Comparison of ENCODE assay signal across 11 mouse cellular contexts in genomic region chr17:28211921-28212341, GRCm38 (mm10). TPM values are rescaled to one million over a fixed set of nuclear protein-coding genes. Genes with fewer than 3 reads are reported as not detected.
A peak's percentile ranks its signal among the peaks of the same experiment; 100 is the strongest.
DNase-seq lines count a peak whose midpoint lies in the region; ATAC-seq lines count a peak whose summit lies in the region.
"Had no signal": no experiment of that assay in that cellular context is flagged by ENCODE, and none has a peak within 500 bp of the region (broad histone marks: within the 10 kb centered on the region; RNA-seq: fewer than 3 reads in every experiment).

No protein-coding gene starts in this region.

- H3K9ac ChIP-seq in limb, embryonic 12.5 days (replicated peaks) = 0 out of 2 replicates have a peak overlapping the region, but pooled peaks have one; percentile 2
- no peak overlapping the region for H3K9ac ChIP-seq in forebrain, embryonic 15.5 days (replicated peaks)
- H3K9ac ChIP-seq in kidney, embryonic 14.5 days (ENCODE audit: low read depth, low read length) = no peak overlapping the region; the same call in 1 of the 2 replicates
- H3K9ac ChIP-seq: midbrain, embryonic 12.5 days had no signal

- H3K9me3 ChIP-seq in limb, embryonic 12.5 days = no peaks in the 10 kb centered on the region
- no peaks in the 10 kb centered on the region for H3K9me3 ChIP-seq in forebrain, embryonic 15.5 days
- H3K9me3 ChIP-seq in kidney, embryonic 14.5 days (ENCODE audit: control insufficient read depth, low read length) = no peaks in the 10 kb centered on the region
- H3K9me3 ChIP-seq: midbrain, embryonic 12.5 days had no signal

- DNase-seq in B cell, adult 2 months = peak; percentile 80 to 86
- DNase-seq in ES-CJ7 (ENCODE audit: low read depth, low spot score) = peak; percentile 52
- peak; percentile 47 for DNase-seq in spleen, adult 12 weeks (ENCODE audit: low spot score)
- DNase-seq in right cerebral cortex, postnatal 10 days (ENCODE audit: low spot score in 2 of 2) = no peak
- DNase-seq in c-Kit-positive CD71-positive TER-119-positive erythroid progenitor cells, embryonic 14.5 days (ENCODE audit: low spot score) = no peak
- DNase-seq: cerebellum, adult 11 months had no signal

- WGBS in limb, embryonic 12.5 days = 66% methylated on average over 6 of the region's 6 CpGs
- WGBS in forebrain, embryonic 15.5 days = 76% methylated on average over 6 of the region's 6 CpGs
- WGBS in kidney, embryonic 14.5 days = 62% methylated on average over 6 of the region's 6 CpGs

- H3K4me2 ChIP-seq in limb, embryonic 12.5 days = no peak overlapping the region
- no peak overlapping the region for H3K4me2 ChIP-seq in forebrain, embryonic 15.5 days (replicated peaks)
- no peak overlapping the region for H3K4me2 ChIP-seq in kidney, embryonic 14.5 days (replicated peaks; ENCODE audit: low read depth, low read length)
- H3K4me2 ChIP-seq: midbrain, embryonic 12.5 days had no signal

- no peak overlapping the region for H3K4me3 ChIP-seq in limb, embryonic 12.5 days (replicated peaks)
- H3K4me3 ChIP-seq in forebrain, embryonic 15.5 days = no peak overlapping the region
- H3K4me3 ChIP-seq in kidney, embryonic 14.5 days (ENCODE audit: low read length) = no peak overlapping the region
- H3K4me3 ChIP-seq: left cerebral cortex, adult 2 months; midbrain, embryonic 12.5 days had no signal

- peaks cover 28% of the 10 kb centered on the region for H3K4me1 ChIP-seq in limb, embryonic 12.5 days (replicated peaks)
- no peaks in the 10 kb centered on the region for H3K4me1 ChIP-seq in forebrain, embryonic 15.5 days
- H3K4me1 ChIP-seq in kidney, embryonic 14.5 days (ENCODE audit: control insufficient read depth, insufficient read depth, low read length) = peaks cover 15% of the 10 kb centered on the region
- H3K4me1 ChIP-seq: midbrain, embryonic 12.5 days had no signal

- no peaks in the 10 kb centered on the region for H3K27me3 ChIP-seq in limb, embryonic 12.5 days
- no peaks in the 10 kb centered on the region for H3K27me3 ChIP-seq in forebrain, embryonic 15.5 days
- H3K27me3 ChIP-seq in kidney, embryonic 14.5 days (ENCODE audit: control insufficient read depth, insufficient read depth, low read length) = no peaks in the 10 kb centered on the region

- no peak for ATAC-seq in limb, embryonic 12.5 days (ENCODE audit: insufficient number of reproducible peaks, insufficient read depth, low FRiP score, low TSS enrichment, low read depth)
- ATAC-seq in forebrain, embryonic 15.5 days (replicated peaks) = no peak
- ATAC-seq in kidney, embryonic 14.5 days (ENCODE audit: low FRiP score, low TSS enrichment) = no peak

- H3K36me3 ChIP-seq in limb, embryonic 12.5 days = no peaks in the 10 kb centered on the region
- no peaks in the 10 kb centered on the region for H3K36me3 ChIP-seq in forebrain, embryonic 15.5 days
- H3K36me3 ChIP-seq in kidney, embryonic 14.5 days (ENCODE audit: control insufficient read depth, insufficient read depth, low read length) = no peaks in the 10 kb centered on the region
- H3K36me3 ChIP-seq: midbrain, embryonic 12.5 days had no signal

- no peak overlapping the region for H3K27ac ChIP-seq in limb, embryonic 12.5 days
- H3K27ac ChIP-seq in forebrain, embryonic 15.5 days (replicated peaks) = no peak overlapping the region
- H3K27ac ChIP-seq in kidney, embryonic 14.5 days (ENCODE audit: low read depth, low read length) = no peak overlapping the region
- H3K27ac ChIP-seq: left cerebral cortex, adult 2 months; midbrain, embryonic 12.5 days had no signal

RNA-seq across cellular contexts. Expression of gene Def6, which starts 4.4 kb away (rescaled TPM):
- polyA plus RNA-seq in limb, embryonic 12.5 days (2016; fragmentation: Nextera tagmentation; extraction: Ambion mirVana) = 11.1 and 12.8 TPM in 2 replicates
- 3.7 and 4.8 TPM in 2 replicates for polyA plus RNA-seq in forebrain, embryonic 15.5 days (2015; fragmentation: Nextera tagmentation; extraction: Ambion mirVana)
- 2.7 and 3.5 TPM in 2 replicates for polyA plus RNA-seq in kidney, embryonic 14.5 days (2014; fragmentation: Nextera tagmentation; extraction: Ambion mirVana)

RNA-seq across cellular contexts. Expression of gene Ppard, which starts 20.6 kb away (rescaled TPM):
- 3.2 and 3.5 TPM in 2 replicates for polyA plus RNA-seq in limb, embryonic 12.5 days (2016; fragmentation: Nextera tagmentation; extraction: Ambion mirVana)
- 1.3 and 1.4 TPM in 2 replicates for polyA plus RNA-seq in forebrain, embryonic 15.5 days (2015; fragmentation: Nextera tagmentation; extraction: Ambion mirVana)
- polyA plus RNA-seq in kidney, embryonic 14.5 days (2014; fragmentation: Nextera tagmentation; extraction: Ambion mirVana) = 2.3 and 3.5 TPM in 2 replicates

RNA-seq across cellular contexts. Expression of gene Zfp523, which starts 35.0 kb away (rescaled TPM):
- 51.9 and 54.9 TPM in 2 replicates for polyA plus RNA-seq in limb, embryonic 12.5 days (2016; fragmentation: Nextera tagmentation; extraction: Ambion mirVana)
- polyA plus RNA-seq in forebrain, embryonic 15.5 days (2015; fragmentation: Nextera tagmentation; extraction: Ambion mirVana) = 39.6 and 40.7 TPM in 2 replicates
- 38.0 and 39.7 TPM in 2 replicates for polyA plus RNA-seq in kidney, embryonic 14.5 days (2014; fragmentation: Nextera tagmentation; extraction: Ambion mirVana)

Comparison
In these comparisons a context has a peak if more than half of its experiments do, and no peak if none do; other contexts are left out.
1. DNase-seq: peak in B cell, adult 2 months (2 of 2), ES-CJ7 (single experiment) and spleen, adult 12 weeks (single experiment); none in right cerebral cortex, postnatal 10 days (0 of 2) and c-Kit-positive CD71-positive TER-119-positive erythroid progenitor cells, embryonic 14.5 days (single experiment).